Mouse (Mus musculus): ENCODE results near the gene Dhdds. TPM values are rescaled to one million over a fixed set of nuclear protein-coding genes. Genes with fewer than 3 reads are reported as not detected.

Dhdds gene
- total and polyA plus RNA-seq, 3 experiments: 21.6 to 28.8 (median 28.3) TPM

GRCm38 (mm10) chr4:133940386-133941260 is 60.1 kb downstream of the Dhdds start:
- H3K27ac ChIP-seq: no peak overlapping the region
- H3K9ac ChIP-seq (ENCODE audit: low read depth, low read length): no peak overlapping the region
- H3K4me3 ChIP-seq: no peak overlapping the region
- 86% methylated on average over 13 of the region's 13 CpGs for WGBS
- DNase-seq: no peak
- H3K79me2 ChIP-seq (replicated peaks; ENCODE audit: control insufficient read depth, insufficient read depth, low read length): no peaks in the 10 kb centered on the region
- H3K27me3 ChIP-seq (ENCODE audit: control insufficient read depth, insufficient read depth, low read length): no peaks in the 10 kb centered on the region
- TF ChIP-seq POLR2A (IDR thresholded peaks at IDR 0.05; ENCODE audit: insufficient read depth, low read depth, low read length) (no peak), EP300 (IDR thresholded peaks at IDR 0.05; ENCODE audit: insufficient read depth, low read depth, low read length) (no peak), CTCF (IDR thresholded peaks at IDR 0.05) (no peak)
- H3K4me1 ChIP-seq (ENCODE audit: control insufficient read depth, insufficient read depth, low read length): no peaks in the 10 kb centered on the region
- intact Hi-C loops (cut with DNase I): no loop called here
- H3K36me3 ChIP-seq (ENCODE audit: control insufficient read depth, insufficient read depth, low read length): no peaks in the 10 kb centered on the region

DNA sequence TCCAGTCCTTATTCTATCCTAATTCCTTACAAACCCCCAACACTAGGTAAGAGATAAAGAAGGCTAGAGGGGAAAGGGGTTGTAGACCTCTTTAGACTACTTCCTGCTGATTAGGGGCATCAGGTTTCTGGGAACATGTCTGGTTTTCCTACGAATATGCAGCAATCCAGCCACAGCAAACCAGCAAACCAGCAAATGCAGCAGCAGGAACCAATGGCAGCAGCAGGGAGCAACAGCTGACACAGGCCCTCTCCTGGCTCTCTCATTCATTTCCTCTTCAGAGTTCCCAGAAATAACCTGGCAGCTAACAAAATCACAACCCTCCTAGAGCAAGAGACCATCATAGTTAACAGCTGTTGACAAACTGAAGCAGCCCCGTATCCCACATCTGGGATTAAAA is 62.6 kb downstream of the Dhdds start:
- Histone ChIP-seq H3K9ac (ENCODE audit: low read depth, low read length) (no peak overlapping the region), H3K4me1 (ENCODE audit: control insufficient read depth, insufficient read depth, low read length) (no peaks in the 10 kb centered on the region), H3K4me3 (no peak overlapping the region), H3K27ac (no peak overlapping the region), H3K27me3 (ENCODE audit: control insufficient read depth, insufficient read depth, low read length) (no peaks in the 10 kb centered on the region), H3K79me2 (replicated peaks; ENCODE audit: control insufficient read depth, insufficient read depth, low read length) (no peaks in the 10 kb centered on the region), H3K36me3 (ENCODE audit: control insufficient read depth, insufficient read depth, low read length) (no peaks in the 10 kb centered on the region)
- intact Hi-C loops (cut with DNase I): no loop called here
- no peak for TF ChIP-seq POLR2A (IDR thresholded peaks at IDR 0.05; ENCODE audit: insufficient read depth, low read depth, low read length)
- WGBS: 23% methylated on average over 2 of the region's 2 CpGs
- no peak for DNase-seq

DNA sequence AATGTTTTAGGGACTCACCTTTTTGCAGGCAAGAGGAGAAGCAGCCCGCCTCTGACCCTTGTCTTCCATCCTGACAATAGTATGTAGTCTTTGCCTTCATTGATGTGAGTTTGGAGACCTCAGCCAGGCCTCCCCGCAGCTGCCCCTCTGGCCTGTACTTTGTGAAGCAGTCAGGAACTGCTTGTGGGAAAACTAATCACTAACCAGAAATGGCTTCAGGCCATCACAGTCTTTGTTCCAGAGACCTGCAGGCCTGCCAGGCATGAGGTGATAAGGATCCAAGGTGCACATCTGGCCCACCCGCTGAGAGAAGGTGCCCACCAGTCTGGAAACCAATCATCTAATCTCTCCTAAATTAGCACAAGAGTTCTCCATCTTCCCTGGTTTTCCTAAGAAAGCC is 68.9 kb downstream of the Dhdds start:
- Histone ChIP-seq H3K4me1 (ENCODE audit: control insufficient read depth, insufficient read depth, low read length) (peaks cover 4% of the 10 kb centered on the region), H3K9ac (ENCODE audit: low read depth, low read length) (no peak overlapping the region), H3K27me3 (ENCODE audit: control insufficient read depth, insufficient read depth, low read length) (no peaks in the 10 kb centered on the region), H3K4me3 (no peak overlapping the region), H3K79me2 (replicated peaks; ENCODE audit: control insufficient read depth, insufficient read depth, low read length) (no peaks in the 10 kb centered on the region), H3K36me3 (ENCODE audit: control insufficient read depth, insufficient read depth, low read length) (no peaks in the 10 kb centered on the region), H3K27ac (no peak overlapping the region)
- intact Hi-C loops (cut with DNase I): loop anchor here (2.0 kb wide), 1 partner anchor 35 kb away; no protein-coding TSS in a partner anchor
- TF ChIP-seq CTCF (IDR thresholded peaks at IDR 0.05) (no peak), POLR2A (IDR thresholded peaks at IDR 0.05; ENCODE audit: insufficient read depth, low read depth, low read length) (no peak), EP300 (IDR thresholded peaks at IDR 0.05; ENCODE audit: insufficient read depth, low read depth, low read length) (no peak)
- DNase-seq: no peak
- WGBS: 66% methylated on average over 3 of the region's 3 CpGs

- no peaks in the 10 kb centered on the region for H3K79me2 ChIP-seq (replicated peaks; ENCODE audit: control insufficient read depth, insufficient read depth, low read length)
- DNase-seq: peak in 1 of 2 experiments; percentile 22
- H3K9ac ChIP-seq (ENCODE audit: low read depth, low read length): no peak overlapping the region
- 23% methylated on average over 10 of the region's 10 CpGs for WGBS
- no peak overlapping the region for H3K4me3 ChIP-seq
- TF ChIP-seq POLR2A (IDR thresholded peaks at IDR 0.05; ENCODE audit: insufficient read depth, low read depth, low read length) (no peak), CTCF (IDR thresholded peaks at IDR 0.05) (peak; percentile 75), EP300 (IDR thresholded peaks at IDR 0.05; ENCODE audit: insufficient read depth, low read depth, low read length) (no peak)
- H3K36me3 ChIP-seq (ENCODE audit: control insufficient read depth, insufficient read depth, low read length): no peaks in the 10 kb centered on the region
- H3K27me3 ChIP-seq (ENCODE audit: control insufficient read depth, insufficient read depth, low read length): no peaks in the 10 kb centered on the region
- peaks cover 4% of the 10 kb centered on the region for H3K4me1 ChIP-seq (ENCODE audit: control insufficient read depth, insufficient read depth, low read length)
- intact Hi-C loops (cut with DNase I): loop anchor here (2.0 kb wide), 1 partner anchor 35 kb away; no protein-coding TSS in a partner anchor
- no peak overlapping the region for H3K27ac ChIP-seq
Measured at GRCm38 (mm10) chr4:133931349-133931748, 69.4 kb downstream of the Dhdds start.

- Histone ChIP-seq H3K9ac (ENCODE audit: low read depth, low read length) (no peak overlapping the region), H3K79me2 (replicated peaks; ENCODE audit: control insufficient read depth, insufficient read depth, low read length) (no peaks in the 10 kb centered on the region), H3K27ac (no peak overlapping the region), H3K36me3 (ENCODE audit: control insufficient read depth, insufficient read depth, low read length) (no peaks in the 10 kb centered on the region), H3K4me1 (ENCODE audit: control insufficient read depth, insufficient read depth, low read length) (peaks cover 4% of the 10 kb centered on the region), H3K4me3 (no peak overlapping the region), H3K27me3 (ENCODE audit: control insufficient read depth, insufficient read depth, low read length) (no peaks in the 10 kb centered on the region)
- TF ChIP-seq EP300 (IDR thresholded peaks at IDR 0.05; ENCODE audit: insufficient read depth, low read depth, low read length): no peak
- no peak for TF ChIP-seq CTCF (IDR thresholded peaks at IDR 0.05)
- TF ChIP-seq POLR2A (IDR thresholded peaks at IDR 0.05; ENCODE audit: insufficient read depth, low read depth, low read length): no peak
- intact Hi-C loops (cut with DNase I): no loop called here
- DNase-seq: peak in 1 of 2 experiments; percentile 20
- WGBS: 27% methylated on average over 7 of the region's 7 CpGs
Measured at GRCm38 (mm10) chr4:133929278-133929670, 71.4 kb downstream of the Dhdds start.

- Histone ChIP-seq H3K4me1 (ENCODE audit: control insufficient read depth, insufficient read depth, low read length) (peaks cover 4% of the 10 kb centered on the region), H3K27me3 (ENCODE audit: control insufficient read depth, insufficient read depth, low read length) (no peaks in the 10 kb centered on the region), H3K27ac (no peak overlapping the region), H3K79me2 (replicated peaks; ENCODE audit: control insufficient read depth, insufficient read depth, low read length) (no peaks in the 10 kb centered on the region), H3K36me3 (ENCODE audit: control insufficient read depth, insufficient read depth, low read length) (no peaks in the 10 kb centered on the region), H3K4me3 (no peak overlapping the region), H3K9ac (ENCODE audit: low read depth, low read length) (no peak overlapping the region)
- intact Hi-C loops (cut with DNase I): no loop called here
- no peak for TF ChIP-seq POLR2A (IDR thresholded peaks at IDR 0.05; ENCODE audit: insufficient read depth, low read depth, low read length)
- no peak for TF ChIP-seq CTCF (IDR thresholded peaks at IDR 0.05)
- TF ChIP-seq EP300 (IDR thresholded peaks at IDR 0.05; ENCODE audit: insufficient read depth, low read depth, low read length): no peak
- WGBS: 35% methylated on average over 15 of the region's 15 CpGs
- DNase-seq: peak in 1 of 2 experiments; percentile 21
Measured at GRCm38 (mm10) chr4:133928576-133929277, 72.0 kb downstream of the Dhdds start.
